Mouse (Mus musculus) cerebellum, adult 2 months (tissue): ENCODE data around the gene Gnai1. TPM values are rescaled to one million over a fixed set of nuclear protein-coding genes. Genes with fewer than 3 reads are reported as not detected.
A peak's percentile ranks its signal among the peaks of the same experiment; 100 is the strongest.
"Not testable (repeated sequence)": the region's sequence is repeated elsewhere in the genome, so short reads cannot be mapped to it uniquely, and the experiment has no call there.

Source experiments
- DNase-seq, 2 experiments: peaks; one replicate each; pipeline ENCODE4 v3.0.0; 2021
- H3K27ac ChIP-seq: fragments of 200-500 bp; 2 replicates; pipeline ENCODE4 v1.5.1; 2012; ENCODE audit warnings: low read length, control low read depth, inconsistent platforms; ENCODE audit not compliant: insufficient read depth
- H3K27me3 ChIP-seq: fragments of 200-500 bp; 2 replicates; pipeline ENCODE4 v1.6.1; 2012; ENCODE audit warnings: inconsistent platforms, mild to moderate bottlenecking, low read length, moderate library complexity; ENCODE audit not compliant: control insufficient read depth, insufficient read depth
- H3K4me1 ChIP-seq: fragments of 200-500 bp; 2 replicates; pipeline ENCODE4 v1.6.1; 2011; ENCODE audit warnings: low read length; ENCODE audit not compliant: control insufficient read depth, insufficient read depth
- H3K4me3 ChIP-seq: fragments of 200-500 bp; replicated peaks from 2 replicates; pipeline ENCODE3; 2011; ENCODE audit warnings: mild to moderate bottlenecking, low read depth, low read length, control low read depth; ENCODE audit not compliant: insufficient read depth
- CTCF ChIP-seq: fragments of 200-500 bp; IDR thresholded peaks from 2 replicates; pipeline ENCODE4 v1.5.1; 2011; ENCODE audit warnings: low read depth, mild to moderate bottlenecking, control low read depth, low read length, moderate library complexity, borderline replicate concordance; ENCODE audit not compliant: insufficient read depth
- POLR2A ChIP-seq: fragments of 200-500 bp; IDR thresholded peaks from 2 replicates; pipeline ENCODE4 v1.6.1; 2011; ENCODE audit warnings: low read length, control low read depth, borderline replicate concordance; ENCODE audit not compliant: insufficient read depth
- WGBS: fragments of 180-500 bp; shearing (Covaris S2); methylation state at CpG from one replicate; pipeline ENCODE4 v1.1.7; 2018; 5-methylcytosine and 5-hydroxymethylcytosine counted together
- polyA plus RNA-seq: library from polyadenylated mRNA; depleted of rRNA; stranded (reverse); fragments of >200 nt; gene quantifications from 2 replicates; pipeline ENCODE4 v1.2.3, GENCODE M21; 2012

Gnai1 gene
- polyA plus RNA-seq, 1 experiment: 108 TPM

DNA sequence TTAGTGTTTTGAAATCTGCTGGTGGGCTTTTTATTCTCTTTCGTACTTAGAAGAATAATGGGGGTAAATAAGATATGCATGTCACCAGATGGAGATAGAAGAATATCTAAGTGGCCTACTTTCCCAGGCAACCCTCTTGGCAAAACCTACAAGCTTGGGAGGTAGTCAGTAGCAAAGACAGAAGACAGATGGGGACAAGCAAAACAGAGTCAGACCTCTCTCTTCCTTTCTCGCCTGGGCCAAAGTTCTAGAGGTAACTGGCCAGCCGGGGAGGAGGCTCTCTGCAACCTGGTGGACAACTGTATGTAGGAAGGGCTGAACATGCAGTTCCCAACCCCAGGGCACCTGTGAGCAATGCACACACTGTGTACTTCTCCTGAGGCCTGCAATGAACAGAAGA, 12.9 kb downstream of the Gnai1 start:
- no peak overlapping the region for H3K4me3 ChIP-seq
- H3K27me3 ChIP-seq: no peaks in the 10 kb centered on the region
- TF ChIP-seq CTCF: no peak
- no peak for TF ChIP-seq POLR2A
- 16% methylated on average over 3 of the region's 3 CpGs for WGBS
- H3K27ac ChIP-seq: peak overlapping the region; percentile 93
- DNase-seq: peak; percentile 41 to 63
- peaks cover 20% of the 10 kb centered on the region for H3K4me1 ChIP-seq

DNA sequence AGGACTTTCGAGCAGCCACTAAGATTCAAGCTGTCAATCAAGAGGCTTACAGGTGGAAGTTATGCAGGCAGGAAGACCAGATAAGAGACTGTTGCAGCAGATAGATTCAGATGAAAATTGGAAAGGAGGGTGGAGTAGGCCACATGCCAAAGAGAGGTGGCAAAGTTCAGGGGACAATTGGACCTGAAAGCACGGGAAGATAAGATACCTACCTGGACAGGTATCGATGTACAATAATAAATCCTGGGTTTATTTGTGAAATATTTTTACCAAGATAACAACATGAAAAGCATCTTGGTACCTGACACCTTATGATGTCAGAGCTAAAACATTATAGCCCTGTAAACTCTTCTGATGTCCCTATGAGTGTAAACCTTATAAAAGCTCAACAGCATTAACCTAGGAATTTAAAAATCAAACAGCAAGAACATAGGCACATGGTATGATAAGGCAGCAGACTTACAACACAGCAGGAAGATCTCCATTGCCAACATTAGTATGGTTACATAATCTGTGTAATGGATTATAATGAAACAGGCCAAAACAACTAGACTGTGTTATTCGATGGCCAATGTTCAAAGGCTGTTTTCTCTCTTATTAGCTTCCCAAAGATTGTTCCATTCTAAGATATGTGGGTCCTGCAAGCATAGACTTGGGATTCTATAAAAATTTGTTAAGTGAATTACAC, 16.6 kb downstream of the Gnai1 start:
- H3K27me3 ChIP-seq: no peaks in the 10 kb centered on the region
- peaks cover 33% of the 10 kb centered on the region for H3K4me1 ChIP-seq
- no peak for TF ChIP-seq CTCF
- H3K27ac ChIP-seq: peak overlapping the region; percentile 85
- WGBS: 26% methylated on average over 4 of the region's 4 CpGs
- DNase-seq: peak; percentile 47 to 84
- H3K4me3 ChIP-seq: no peak overlapping the region

DNA sequence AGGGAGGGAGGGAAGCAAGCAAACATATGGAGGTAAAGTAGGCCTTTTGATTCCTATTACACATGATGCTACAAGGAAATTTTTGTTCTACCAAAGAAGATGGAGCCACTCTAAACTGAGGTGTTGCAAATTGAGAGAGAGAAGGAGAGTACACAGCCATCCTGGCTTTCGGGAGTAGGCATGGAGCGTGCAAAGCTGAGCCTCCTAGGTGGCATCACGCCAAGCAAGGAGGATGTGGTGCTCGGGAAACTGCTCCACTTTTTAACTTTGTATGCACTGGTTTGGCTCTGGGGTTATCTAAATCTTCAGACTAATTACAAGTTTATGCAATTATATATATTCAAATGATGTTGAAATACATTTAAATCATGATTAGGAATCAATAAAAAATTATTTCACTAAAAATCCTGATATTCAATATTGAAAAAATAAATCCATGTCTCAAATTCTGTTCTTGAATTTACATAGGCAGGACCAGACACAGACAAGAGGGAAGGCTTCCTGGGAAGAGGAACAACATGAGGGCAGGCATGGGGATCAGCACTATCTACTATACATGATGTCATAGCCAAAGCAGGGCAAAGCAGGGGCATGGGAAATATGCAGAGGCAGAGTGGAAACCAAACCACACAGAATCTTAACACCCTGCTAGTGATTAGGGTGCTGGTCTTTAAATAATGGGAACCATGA, 17.2 kb downstream of the Gnai1 start:
- peak overlapping the region; percentile 85 for H3K27ac ChIP-seq
- TF ChIP-seq CTCF: no peak
- no peak for TF ChIP-seq POLR2A
- H3K4me3 ChIP-seq: no peak overlapping the region
- H3K27me3 ChIP-seq: no peaks in the 10 kb centered on the region
- peak; percentile 51 to 66 for DNase-seq
- 20% methylated on average over 4 of the region's 4 CpGs for WGBS
- H3K4me1 ChIP-seq: peaks cover 34% of the 10 kb centered on the region

DNA sequence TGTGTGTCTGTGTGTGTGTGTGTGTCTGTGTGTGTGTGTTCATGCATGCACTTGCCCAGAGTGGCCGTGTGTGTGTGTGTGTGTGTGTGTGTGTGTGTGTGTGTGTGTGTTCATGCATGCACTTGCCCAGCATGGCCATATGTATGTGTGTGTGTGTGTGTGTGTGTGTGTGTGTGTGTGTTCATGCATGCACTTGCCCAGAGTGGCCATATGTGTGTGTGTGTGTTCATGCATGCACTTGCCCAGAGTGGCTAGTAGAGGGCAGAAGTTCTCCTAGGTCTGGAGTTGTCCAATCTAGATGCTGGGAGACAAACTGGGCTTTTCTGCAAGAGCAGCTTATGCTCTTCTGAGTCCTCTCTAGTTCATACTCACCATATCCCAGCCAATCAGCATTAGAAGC, 18.3 kb downstream of the Gnai1 start:
- 89% methylated on average over 1 of the region's 1 CpGs for WGBS
- not testable (repeated sequence) for H3K27me3 ChIP-seq, H3K4me3 ChIP-seq, DNase-seq
- H3K27ac ChIP-seq: peak overlapping the region; percentile 13; the same call in 1 of the 2 replicates
- peaks cover 31% of the 10 kb centered on the region for H3K4me1 ChIP-seq
- peak; percentile 15; the same call in 1 of the 2 replicates for TF ChIP-seq CTCF

DNA sequence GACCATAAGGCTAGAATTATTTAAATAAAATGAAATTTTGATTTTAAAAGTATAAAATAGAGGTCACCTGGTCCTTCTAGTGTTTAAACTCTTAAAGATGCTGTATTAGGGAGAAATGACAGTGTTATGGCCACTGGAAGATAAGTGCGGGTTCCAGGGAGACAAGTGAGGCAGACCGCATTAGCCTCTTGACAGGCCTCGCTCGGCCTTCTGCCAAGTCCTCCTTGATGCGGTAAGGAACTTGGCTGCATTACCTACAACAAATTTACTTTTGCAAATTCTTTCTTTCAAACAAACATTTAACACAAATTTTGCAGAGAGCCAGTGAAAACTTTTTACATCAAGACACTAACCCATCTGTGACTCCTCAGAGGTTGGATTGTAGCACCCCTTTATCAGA, 27.9 kb downstream of the Gnai1 start:
- TF ChIP-seq CTCF (no peak), POLR2A (no peak)
- 39% methylated on average over 5 of the region's 5 CpGs for WGBS
- no peak overlapping the region for H3K27ac ChIP-seq
- peaks cover 26% of the 10 kb centered on the region; the same call in 1 of the 2 replicates for H3K4me1 ChIP-seq
- no peak overlapping the region for H3K4me3 ChIP-seq
- no peaks in the 10 kb centered on the region for H3K27me3 ChIP-seq
- DNase-seq: peak in 1 of 2 experiments; percentile 47

DNA sequence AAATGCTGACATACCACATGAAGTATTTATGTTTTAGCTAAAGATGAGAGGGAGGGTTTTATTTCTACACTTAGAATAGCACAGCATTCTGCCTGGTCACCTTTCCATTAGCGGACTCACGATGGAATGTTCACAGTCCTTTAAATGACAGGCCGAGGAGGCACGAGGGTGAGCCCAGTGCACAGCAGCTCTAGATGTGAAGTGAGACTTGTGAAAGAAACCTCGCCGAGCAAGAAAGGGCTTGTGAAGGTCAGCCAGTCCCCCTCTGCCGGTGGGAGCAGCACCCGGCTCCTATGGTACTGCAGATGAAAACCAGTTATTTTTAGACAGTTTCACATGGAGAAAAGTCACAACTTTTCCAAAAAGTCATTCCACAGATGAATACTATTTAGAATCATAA, 29.4 kb downstream of the Gnai1 start:
- Histone ChIP-seq H3K27me3 (no peaks in the 10 kb centered on the region), H3K4me1 (peaks cover 16% of the 10 kb centered on the region; the same call in 1 of the 2 replicates), H3K4me3 (no peak overlapping the region), H3K27ac (no peak overlapping the region)
- DNase-seq: peak in 1 of 2 experiments; percentile 24
- 42% methylated on average over 8 of the region's 8 CpGs for WGBS
- TF ChIP-seq CTCF (no peak), POLR2A (no peak)

DNA sequence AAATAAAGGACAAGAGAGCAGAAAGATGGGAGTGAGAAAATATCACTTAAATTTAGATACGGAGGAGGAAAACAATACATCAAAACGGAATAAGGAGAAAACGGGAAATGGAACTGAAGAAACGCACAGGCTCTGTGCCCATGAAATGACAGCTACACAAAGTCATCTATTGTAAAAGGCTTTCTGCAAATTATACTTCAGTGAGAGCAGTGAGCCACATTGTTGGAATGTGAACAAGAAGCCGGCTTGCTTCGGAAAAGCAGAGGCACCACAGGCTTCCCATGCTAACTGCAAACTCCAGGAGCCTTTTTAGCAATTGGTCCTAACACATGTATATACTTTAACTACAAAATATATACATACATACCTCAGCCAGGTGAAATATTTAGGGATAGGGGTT, 34.0 kb downstream of the Gnai1 start:
- Histone ChIP-seq H3K27ac (no peak overlapping the region), H3K4me1 (peaks cover 9% of the 10 kb centered on the region; the same call in 1 of the 2 replicates), H3K27me3 (no peaks in the 10 kb centered on the region), H3K4me3 (no peak overlapping the region)
- no peak for DNase-seq
- 26% methylated on average over 6 of the region's 6 CpGs for WGBS
- no peak for TF ChIP-seq CTCF
- no peak for TF ChIP-seq POLR2A

DNA sequence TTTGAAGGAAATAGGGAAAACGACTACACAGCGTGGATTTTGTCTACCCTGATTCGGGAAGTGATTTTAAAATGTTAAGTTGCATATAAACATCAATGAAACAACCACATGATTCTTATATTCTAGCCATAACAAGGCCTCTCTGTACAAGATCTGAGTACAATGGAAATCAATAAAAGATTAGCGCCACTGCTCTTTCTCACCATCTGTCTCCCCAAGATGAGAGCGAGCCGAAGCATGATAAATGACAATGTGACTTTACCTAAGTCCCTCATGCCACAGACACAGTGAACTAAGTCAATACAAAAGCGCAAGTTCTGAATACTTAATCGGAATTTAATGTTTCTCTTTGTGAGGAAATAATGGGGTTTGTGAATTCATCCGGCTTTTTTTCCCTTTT, 36.6 kb downstream of the Gnai1 start:
- TF ChIP-seq CTCF (no peak), POLR2A (no peak)
- H3K4me1 ChIP-seq: peaks cover 9% of the 10 kb centered on the region
- H3K4me3 ChIP-seq: no peak overlapping the region
- WGBS: 77% methylated on average over 9 of the region's 9 CpGs
- no peak overlapping the region for H3K27ac ChIP-seq
- H3K27me3 ChIP-seq: no peaks in the 10 kb centered on the region
- DNase-seq: no peak
